Mouse (Mus musculus) neural tube, embryonic 15.5 days (tissue): ENCODE measurements around the gene Sprr2h. TPM values are rescaled to one million over a fixed set of nuclear protein-coding genes. Genes with fewer than 3 reads are reported as not detected.

ENCODE experiments used
- polyA plus RNA-seq: library from polyadenylated mRNA; unstranded; fragments of >200 nt; fragmentation: Nextera tagmentation; extraction: Ambion mirVana; gene quantifications from 2 replicates; pipeline ENCODE4 v1.2.1, GENCODE M21; 2015

The Sprr2h gene
- polyA plus RNA-seq, 1 experiment from 2014 or later: not detected

Other genes with a start within 250 kb of the Sprr2h start
- not detected in 2 replicates for gene Lelp1, start 242.9 kb upstream of the Sprr2h start, polyA plus RNA-seq
- 0.80 TPM in 1 of 2 replicates, not detected in the other for gene Sprr2a1, start 169.9 kb upstream of the Sprr2h start, polyA plus RNA-seq
- gene Sprr2a2, start 169.8 kb upstream of the Sprr2h start, polyA plus RNA-seq: 66.4 TPM in 1 of 2 replicates, not detected in the other
- gene Sprr2a3, start 100.3 kb upstream of the Sprr2h start, polyA plus RNA-seq: 5.6 TPM in 1 of 2 replicates, not detected in the other
- gene Sprr2b, start 69.1 kb upstream of the Sprr2h start, polyA plus RNA-seq: 0.20 TPM in 1 of 2 replicates, not detected in the other
- gene Sprr2d, start 46.5 kb upstream of the Sprr2h start, polyA plus RNA-seq: 0.38 TPM in 1 of 2 replicates, not detected in the other
- gene Sprr2e, start 33.5 kb upstream of the Sprr2h start, polyA plus RNA-seq: not detected in 2 replicates
- not detected in 2 replicates for gene Sprr2f, start 20.5 kb upstream of the Sprr2h start, polyA plus RNA-seq
- not detected in 2 replicates for gene Sprr2i, start 22.3 kb downstream of the Sprr2h start, polyA plus RNA-seq
- not detected in 2 replicates for gene Sprr2j-ps, start 32.4 kb downstream of the Sprr2h start, polyA plus RNA-seq
- gene Gm9774, start 43.7 kb downstream of the Sprr2h start, polyA plus RNA-seq: 8.1 and 9.3 TPM in 2 replicates
- gene Sprr2k, start 46.9 kb downstream of the Sprr2h start, polyA plus RNA-seq: not detected in 2 replicates
- not detected in 2 replicates for gene Sprr1b, start 53.1 kb downstream of the Sprr2h start, polyA plus RNA-seq
- gene Sprr3, start 73.0 kb downstream of the Sprr2h start, polyA plus RNA-seq: 0.14 TPM in 1 of 2 replicates, not detected in the other
- gene Sprr1a, start 100.2 kb downstream of the Sprr2h start, polyA plus RNA-seq: 0.52 and 1.6 TPM in 2 replicates
- gene Sprr4, start 114.8 kb downstream of the Sprr2h start, polyA plus RNA-seq: not detected in 2 replicates
- gene 2310046K23Rik, start 148.8 kb downstream of the Sprr2h start, polyA plus RNA-seq: not detected in 2 replicates
- gene Ivl, start 188.1 kb downstream of the Sprr2h start, polyA plus RNA-seq: not detected in 2 replicates
- gene Smcp, start 203.3 kb downstream of the Sprr2h start, polyA plus RNA-seq: not detected in 2 replicates
- not detected in 2 replicates for gene 2210017I01Rik, start 221.8 kb downstream of the Sprr2h start, polyA plus RNA-seq
- gene Lce6a, start 236.0 kb downstream of the Sprr2h start, polyA plus RNA-seq: not detected in 2 replicates